Mouse (Mus musculus) liver, embryonic 11.5 days (tissue): ENCODE results near the gene Slc27a4. TPM values are rescaled to one million over a fixed set of nuclear protein-coding genes. Genes with fewer than 3 reads are reported as not detected.

Experiments
- ATAC-seq: fragments of 200-750 bp; cut with Nextera tagmentation; replicated peaks from 2 replicates; pipeline ENCODE4 v1.8.0; 2017; ENCODE audit warnings: moderate number of reproducible peaks, mild to moderate bottlenecking, moderate TSS enrichment, moderate library complexity; ENCODE audit not compliant: low FRiP score
- DNase-seq: peaks from one replicate; pipeline ENCODE4 v3.0.0-alpha.2; 2017; ENCODE audit warnings: low spot score
- H3K27ac ChIP-seq: fragments of 300-500 bp; sonication (generic); 2 replicates; pipeline ENCODE4 v1.5.1; 2014; ENCODE audit warnings: mild to moderate bottlenecking, low read depth, low read length, control low read depth
- H3K27me3 ChIP-seq: fragments of 300-500 bp; sonication (generic); replicated peaks from 2 replicates; pipeline ENCODE4 v1.6.1; 2014; ENCODE audit warnings: low read length, mixed read lengths; ENCODE audit not compliant: control insufficient read depth, insufficient read depth
- H3K36me3 ChIP-seq: fragments of 300-500 bp; sonication (generic); 2 replicates; pipeline ENCODE4 v1.6.1; 2014; ENCODE audit warnings: mild to moderate bottlenecking, low read length, moderate library complexity, mixed read lengths; ENCODE audit not compliant: control insufficient read depth, insufficient read depth
- H3K4me1 ChIP-seq: fragments of 300-500 bp; sonication (generic); replicated peaks from 2 replicates; pipeline ENCODE4 v1.6.1; 2014; ENCODE audit warnings: low read length, mixed read lengths; ENCODE audit not compliant: control insufficient read depth, insufficient read depth
- H3K4me2 ChIP-seq: fragments of 300-500 bp; sonication (generic); 2 replicates; pipeline ENCODE4 v1.6.1; 2014; ENCODE audit warnings: mild to moderate bottlenecking, control low read depth, moderate library complexity
- H3K4me3 ChIP-seq: fragments of 300-500 bp; sonication (generic); 2 replicates; pipeline ENCODE4 v1.5.1; 2014; ENCODE audit warnings: low read depth, low read length, control low read depth
- H3K9ac ChIP-seq: fragments of 300-500 bp; sonication (generic); 2 replicates; pipeline ENCODE4 v1.6.1; 2014; ENCODE audit warnings: low read depth, low read length, control low read depth
- H3K9me3 ChIP-seq: fragments of 300-500 bp; sonication (generic); 2 replicates; pipeline ENCODE4 v1.6.1; 2016; ENCODE audit warnings: low read length, inconsistent platforms, mixed read lengths; ENCODE audit not compliant: control insufficient read depth
- WGBS: fragments of 180-500 bp; shearing (Covaris S2); extraction: QIAGEN DNeasy Blood & Tissue Kit; methylation state at CpG from one replicate; pipeline ENCODE4 v1.1.7; 2014; 5-methylcytosine and 5-hydroxymethylcytosine counted together
- polyA plus RNA-seq: library from polyadenylated mRNA; unstranded; fragments of >200 nt; fragmentation: Nextera tagmentation; extraction: Ambion mirVana; gene quantifications from 2 replicates; pipeline ENCODE4 v1.2.1, GENCODE M21; 2014

The Slc27a4 gene
- polyA plus RNA-seq = 5.2 and 5.3 TPM in 2 replicates

DNA sequence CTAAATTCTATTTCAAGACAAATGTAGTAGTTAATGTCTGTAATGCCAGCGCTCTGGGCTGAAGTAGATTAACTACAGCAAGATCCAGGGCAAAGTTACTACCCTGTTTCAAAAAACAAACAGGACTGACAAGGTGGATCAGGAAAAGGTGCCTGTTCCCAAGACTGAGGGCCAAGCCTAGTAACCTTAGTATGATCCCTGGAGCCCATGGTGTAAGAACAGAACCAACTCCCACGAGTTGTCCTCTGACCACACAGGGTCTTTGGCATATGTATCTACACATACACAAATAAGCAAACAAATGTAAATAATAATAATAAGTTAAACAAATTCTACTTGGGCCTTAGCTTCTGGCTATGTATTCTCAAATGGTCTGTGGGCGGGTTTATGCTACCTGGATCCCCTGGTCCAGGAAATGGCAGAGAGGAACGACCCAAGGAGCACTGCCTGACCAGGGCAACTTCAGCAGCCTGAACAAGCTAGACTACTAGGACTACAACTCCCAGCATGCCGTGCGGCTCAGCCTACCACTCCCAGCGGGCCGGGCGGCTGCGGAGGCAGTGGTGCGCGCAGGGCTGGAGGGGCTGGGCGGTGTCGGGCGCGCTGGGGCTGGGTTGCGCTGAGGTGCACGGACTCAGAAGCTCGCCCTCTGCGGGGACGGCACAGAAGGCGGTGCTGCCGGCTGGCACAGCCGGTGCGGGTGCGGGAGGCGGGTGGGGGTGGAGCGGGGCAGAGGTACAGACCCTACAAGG is at the start of gene Slc27a4:
Slc27a4 (plus strand) TSS at position 560 of the 752 bp plus-strand sequence.
- Histone ChIP-seq H3K9ac (peak within 1 kb of the TSS; percentile 67), H3K27me3 (no peaks in the 10 kb centered on the region), H3K4me1 (peaks cover 4% of the 10 kb centered on the region; the same call in 1 of the 2 replicates), H3K9me3 (no peaks in the 10 kb centered on the region), H3K36me3 (0 out of 2 replicates have a peak, but pooled peaks cover 2% of the 10 kb centered on the region), H3K4me3 (peak within 1 kb of the TSS; percentile 66), H3K27ac (no peak within 1 kb of the TSS), H3K4me2 (peak within 1 kb of the TSS; percentile 84)
- DNase-seq = peak; percentile 93
- ATAC-seq = peak; percentile 98
- 4% methylated on average over 27 of the region's 28 CpGs for WGBS

DNA sequence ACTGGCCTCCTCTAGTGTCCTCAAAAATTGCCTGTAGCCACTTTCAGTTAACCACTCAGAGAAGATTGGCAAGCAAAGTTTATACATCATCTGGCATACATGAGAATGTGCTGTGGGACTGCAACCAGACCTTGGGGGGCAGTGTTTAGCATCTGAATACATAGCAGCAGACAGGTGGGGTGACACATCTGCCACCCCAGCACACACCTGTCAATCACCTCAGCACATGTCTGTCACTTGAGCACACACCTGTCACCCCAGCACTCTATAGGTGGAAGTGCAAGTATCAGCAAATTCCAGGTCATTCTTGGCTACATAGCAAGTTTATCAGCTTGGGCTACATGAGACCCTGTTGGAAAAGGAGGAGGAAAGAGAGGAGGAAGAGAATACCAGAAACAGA is 46.7 kb upstream of the Slc27a4 start:
- Histone ChIP-seq H3K27me3 (peaks cover 24% of the 10 kb centered on the region), H3K4me1 (no peaks in the 10 kb centered on the region), H3K4me2 (no peak overlapping the region), H3K9ac (no peak overlapping the region), H3K4me3 (no peak overlapping the region), H3K27ac (no peak overlapping the region), H3K9me3 (no peaks in the 10 kb centered on the region), H3K36me3 (no peaks in the 10 kb centered on the region)
- DNase-seq = no peak
- ATAC-seq = no peak

DNA sequence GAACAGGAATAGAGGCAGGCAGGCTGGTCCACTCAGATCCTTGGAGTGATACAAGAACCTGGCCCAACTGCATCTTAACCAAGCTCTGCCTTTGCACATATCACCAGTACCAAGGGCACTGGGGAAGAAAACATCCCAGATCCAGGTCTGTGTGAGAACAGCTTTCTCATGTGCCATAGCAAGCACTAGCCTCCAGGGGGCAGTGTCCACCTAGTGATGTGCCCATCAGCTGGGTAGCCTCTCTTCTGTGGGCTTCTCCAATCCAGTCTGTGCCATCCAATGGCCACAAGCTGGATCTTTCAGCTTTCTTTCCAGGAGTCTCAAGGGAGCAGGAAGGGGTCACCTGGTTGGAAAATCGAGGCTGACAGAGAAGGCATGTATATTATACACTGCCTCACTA is 37.6 kb upstream of the Slc27a4 start:
- no peak; the same call in 1 of the 2 replicates for ATAC-seq
- Histone ChIP-seq H3K27me3 (peaks cover 8% of the 10 kb centered on the region), H3K9ac (no peak overlapping the region), H3K36me3 (no peaks in the 10 kb centered on the region), H3K27ac (no peak overlapping the region), H3K4me1 (no peaks in the 10 kb centered on the region), H3K4me2 (no peak overlapping the region), H3K9me3 (no peaks in the 10 kb centered on the region), H3K4me3 (no peak overlapping the region)
- peak; percentile 65 for DNase-seq
- WGBS = 4% methylated on average over 1 of the region's 1 CpGs

DNA sequence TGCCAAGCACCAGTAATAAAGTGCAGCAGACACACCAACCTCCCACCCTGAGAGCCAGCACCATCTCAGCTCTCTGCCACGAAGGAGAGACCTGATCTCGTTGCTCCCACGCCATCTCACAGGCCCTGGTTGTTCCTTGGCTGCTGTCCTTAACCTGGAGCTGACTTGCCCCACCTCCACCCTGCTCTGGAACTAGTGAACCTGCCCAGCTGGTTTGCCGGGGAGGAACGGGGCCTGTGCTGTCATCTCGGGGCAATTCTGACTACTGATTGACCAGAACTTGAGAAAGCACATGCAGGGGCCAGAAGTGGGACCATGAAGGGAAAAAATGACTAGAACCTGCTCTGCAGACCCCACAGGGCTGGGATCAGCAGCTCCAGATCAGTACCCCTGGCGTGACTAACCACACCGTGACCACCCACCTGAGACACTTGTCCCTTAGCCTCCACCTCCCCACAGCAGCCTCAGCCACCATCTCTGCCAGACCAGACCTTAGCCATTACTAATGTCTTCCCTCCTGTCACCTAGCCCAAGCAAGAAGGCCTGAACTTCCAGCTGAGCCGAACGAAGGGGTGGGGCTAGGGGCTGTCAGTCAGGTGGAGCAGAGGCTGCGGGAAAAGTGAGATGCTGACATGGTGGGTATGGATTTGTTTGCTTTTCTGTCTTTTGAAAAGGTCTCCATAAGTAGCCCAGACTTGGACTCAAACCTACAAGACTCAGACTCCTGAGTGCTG is 34.3 kb upstream of the Slc27a4 start:
- no peak overlapping the region for H3K27ac ChIP-seq
- no peak overlapping the region for H3K9ac ChIP-seq
- 0 out of 2 replicates have a peak, but pooled peaks cover 2% of the 10 kb centered on the region for H3K4me1 ChIP-seq
- 0 out of 2 replicates have a peak, but pooled peaks cover 2% of the 10 kb centered on the region for H3K27me3 ChIP-seq
- H3K4me2 ChIP-seq = no peak overlapping the region
- H3K36me3 ChIP-seq = peaks cover 3% of the 10 kb centered on the region; the same call in 1 of the 2 replicates
- no peaks in the 10 kb centered on the region for H3K9me3 ChIP-seq
- 59% methylated on average over 11 of the region's 11 CpGs for WGBS
- no peak for ATAC-seq
- no peak for DNase-seq
- H3K4me3 ChIP-seq = no peak overlapping the region

DNA sequence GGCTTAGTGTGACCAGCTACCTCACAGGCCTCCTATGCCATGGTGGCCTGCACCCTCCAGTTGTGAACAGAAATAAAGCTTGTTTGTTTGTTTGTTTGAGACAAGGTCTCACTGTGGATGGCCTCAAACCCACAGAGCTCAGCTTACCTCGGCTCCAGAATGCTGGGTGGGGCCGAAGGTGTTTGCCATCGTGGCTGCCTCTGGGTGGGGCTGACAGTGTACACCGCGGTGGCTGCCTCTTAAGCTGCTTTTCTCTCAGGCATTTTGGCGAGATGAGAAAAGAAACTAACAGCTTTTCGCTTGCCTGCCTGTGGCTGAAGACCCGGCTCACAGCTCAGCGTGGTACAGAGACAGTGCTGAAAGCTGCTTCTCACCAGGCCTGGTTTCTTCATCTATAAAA is 33.5 kb upstream of the Slc27a4 start:
- DNase-seq (no peak), ATAC-seq (no peak)
- Histone ChIP-seq H3K9ac (no peak overlapping the region), H3K4me2 (no peak overlapping the region), H3K4me1 (peaks cover 9% of the 10 kb centered on the region), H3K27ac (no peak overlapping the region), H3K27me3 (no peaks in the 10 kb centered on the region), H3K36me3 (peaks cover 5% of the 10 kb centered on the region; the same call in 1 of the 2 replicates), H3K9me3 (no peaks in the 10 kb centered on the region), H3K4me3 (no peak overlapping the region)
- 65% methylated on average over 9 of the region's 9 CpGs for WGBS

DNA sequence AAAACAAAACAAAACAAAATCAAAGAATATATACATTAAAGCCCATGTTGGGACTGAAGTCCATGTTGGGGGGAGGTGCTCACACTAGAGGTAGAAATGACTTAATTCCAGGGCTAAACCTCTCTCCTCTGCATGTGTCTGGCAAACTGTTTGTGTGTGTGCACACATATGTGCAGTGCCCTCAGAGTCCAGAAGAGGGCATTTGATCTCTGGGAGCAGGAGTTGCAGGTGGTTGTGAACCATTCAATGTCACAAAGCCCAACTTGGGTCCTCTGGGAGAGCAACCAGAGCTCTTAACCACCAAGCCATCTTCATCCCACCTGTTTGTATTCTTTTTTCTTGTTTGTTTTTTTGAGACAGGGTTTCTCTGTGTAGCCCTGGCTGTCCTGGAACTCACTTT is 32.3 kb upstream of the Slc27a4 start:
- peaks cover 9% of the 10 kb centered on the region for H3K4me1 ChIP-seq
- DNase-seq (no peak), ATAC-seq (no peak)
- no peaks in the 10 kb centered on the region for H3K27me3 ChIP-seq
- no peak overlapping the region for H3K27ac ChIP-seq
- H3K9me3 ChIP-seq = no peaks in the 10 kb centered on the region
- no peak overlapping the region for H3K4me3 ChIP-seq
- H3K4me2 ChIP-seq = no peak overlapping the region
- H3K9ac ChIP-seq = no peak overlapping the region
- H3K36me3 ChIP-seq = peaks cover 5% of the 10 kb centered on the region; the same call in 1 of the 2 replicates

DNA sequence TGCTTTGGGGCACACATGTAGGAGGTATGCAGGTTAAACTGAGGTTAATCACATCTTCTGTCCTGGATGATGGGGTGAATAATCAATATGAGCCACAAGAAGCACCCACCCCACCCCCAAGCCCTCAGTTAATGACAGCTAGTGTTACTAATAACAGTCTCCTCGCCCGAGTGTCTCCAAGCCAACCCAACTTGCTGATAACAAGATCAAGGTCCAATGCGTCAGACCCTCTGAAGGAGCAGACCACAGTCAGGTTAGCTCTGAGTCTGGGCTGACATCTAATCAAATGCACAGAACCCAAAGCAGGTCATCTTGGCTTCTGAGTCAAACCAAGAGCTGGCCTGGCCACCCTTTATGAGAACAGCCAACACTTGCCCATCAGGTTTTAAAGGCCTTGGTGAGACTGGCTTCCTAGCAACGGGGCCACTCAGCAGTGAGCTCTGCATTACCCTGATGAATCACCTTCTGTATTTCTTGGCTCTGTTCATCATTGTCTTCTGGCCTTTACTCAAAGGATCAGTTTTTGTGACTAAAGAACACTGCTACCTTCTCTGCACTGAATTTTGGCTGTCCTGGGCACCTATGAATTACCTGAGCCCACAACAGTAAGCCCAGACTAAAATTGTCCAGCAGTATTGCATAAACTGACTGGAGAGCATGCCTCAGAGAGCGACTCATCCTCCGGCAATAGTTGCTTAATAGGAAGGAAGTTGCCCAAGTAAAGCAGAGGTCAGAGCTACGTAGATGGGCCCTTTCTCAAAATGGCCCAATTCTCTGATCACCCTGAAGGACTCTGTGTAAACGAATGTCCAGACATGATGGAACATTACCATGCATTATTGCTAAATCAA is 30.6 kb upstream of the Slc27a4 start:
- H3K4me2 ChIP-seq = no peak overlapping the region
- no peaks in the 10 kb centered on the region for H3K27me3 ChIP-seq
- H3K4me1 ChIP-seq = peaks cover 9% of the 10 kb centered on the region
- H3K9ac ChIP-seq = no peak overlapping the region
- H3K27ac ChIP-seq = no peak overlapping the region
- H3K9me3 ChIP-seq = no peaks in the 10 kb centered on the region
- H3K36me3 ChIP-seq = peaks cover 5% of the 10 kb centered on the region; the same call in 1 of the 2 replicates
- ATAC-seq (no peak), DNase-seq (no peak)
- no peak overlapping the region for H3K4me3 ChIP-seq
- 53% methylated on average over 8 of the region's 8 CpGs for WGBS

DNA sequence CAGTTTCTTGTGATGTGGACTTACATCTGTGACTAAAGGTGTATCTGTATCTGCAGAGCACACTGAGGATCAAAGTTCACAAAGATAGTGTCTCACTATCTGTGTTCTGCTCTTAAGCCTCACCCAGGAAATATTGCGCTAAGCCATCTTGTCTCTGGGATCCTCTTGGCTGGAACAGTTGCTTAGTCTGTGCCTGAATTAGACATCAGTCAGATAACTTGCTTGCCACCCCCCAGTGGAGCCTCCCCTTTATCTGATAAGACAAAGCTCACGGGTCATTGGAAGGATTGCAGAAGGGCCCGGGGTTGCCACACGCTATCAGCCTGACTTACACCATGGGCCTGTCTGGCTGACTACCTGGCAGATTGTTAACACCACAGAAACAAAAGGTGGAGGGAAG is 29.1 kb upstream of the Slc27a4 start:
- H3K36me3 ChIP-seq = peaks cover 18% of the 10 kb centered on the region
- no peak for DNase-seq
- H3K9ac ChIP-seq = no peak overlapping the region
- H3K27me3 ChIP-seq = no peaks in the 10 kb centered on the region
- H3K4me2 ChIP-seq = no peak overlapping the region
- ATAC-seq = peak; percentile 57; the same call in 1 of the 2 replicates
- no peak overlapping the region for H3K27ac ChIP-seq
- 67% methylated on average over 4 of the region's 4 CpGs for WGBS
- peaks cover 9% of the 10 kb centered on the region for H3K4me1 ChIP-seq
- no peak overlapping the region for H3K4me3 ChIP-seq
- H3K9me3 ChIP-seq = no peaks in the 10 kb centered on the region
